Mouse (Mus musculus) small intestine, adult 2 months (tissue): Measurements from ENCODE around the gene Slc30a3. TPM values are rescaled to one million over a fixed set of nuclear protein-coding genes. Genes with fewer than 3 reads are reported as not detected.

Experiments
- H3K27ac ChIP-seq: fragments of 200-500 bp; 2 replicates; pipeline ENCODE4 v1.5.1; 2012; ENCODE audit warnings: low read depth, low read length, control low read depth, inconsistent platforms; ENCODE audit not compliant: insufficient read depth
- H3K27me3 ChIP-seq: fragments of 200-500 bp; 2 replicates; pipeline ENCODE4 v1.6.1; 2012; ENCODE audit warnings: mild to moderate bottlenecking, moderate library complexity, low read length, inconsistent platforms; ENCODE audit not compliant: control insufficient read depth, insufficient read depth
- H3K36me3 ChIP-seq: fragments of 200-500 bp; 2 replicates; pipeline ENCODE4 v1.6.1; 2012; ENCODE audit warnings: mild to moderate bottlenecking, low read length, control low read depth, inconsistent platforms; ENCODE audit not compliant: control insufficient read depth, insufficient read depth
- H3K4me1 ChIP-seq: fragments of 200-500 bp; 2 replicates; pipeline ENCODE4 v1.6.1; 2012; ENCODE audit warnings: low read length, inconsistent platforms, mixed read lengths; ENCODE audit not compliant: control insufficient read depth, insufficient read depth, insufficient read length
- H3K4me3 ChIP-seq: fragments of 200-500 bp; 2 replicates; pipeline ENCODE4 v1.5.1; 2012; ENCODE audit warnings: low read depth, mild to moderate bottlenecking, control low read depth, inconsistent platforms, low read length, moderate library complexity
- CTCF ChIP-seq: fragments of 200-500 bp; IDR thresholded peaks from 2 replicates; pipeline ENCODE4 v1.5.1; 2012; ENCODE audit warnings: low read depth, mild to moderate bottlenecking, control low read depth, inconsistent platforms, low read length, moderate library complexity, mixed read lengths; ENCODE audit not compliant: insufficient replicate concordance, insufficient read length; ENCODE audit errors: extremely low read depth
- POLR2A ChIP-seq: fragments of 200-500 bp; IDR thresholded peaks from 2 replicates; pipeline ENCODE4 v1.6.1; 2012; ENCODE audit warnings: low read depth, mild to moderate bottlenecking, control low read depth, inconsistent platforms, low read length, moderate library complexity
- WGBS: fragments of 180-500 bp; shearing (Covaris S2); methylation state at CpG from one replicate; pipeline ENCODE4 v1.1.7; 2018; 5-methylcytosine and 5-hydroxymethylcytosine counted together
- polyA plus RNA-seq: library from polyadenylated mRNA; depleted of rRNA; stranded (reverse); fragments of >200 nt; gene quantifications from 2 replicates; pipeline ENCODE4 v1.2.3, GENCODE M21; 2012; rRNA removed

Gene Slc30a3
- polyA plus RNA-seq = 0.15 and 0.17 TPM in 2 replicates

DNA sequence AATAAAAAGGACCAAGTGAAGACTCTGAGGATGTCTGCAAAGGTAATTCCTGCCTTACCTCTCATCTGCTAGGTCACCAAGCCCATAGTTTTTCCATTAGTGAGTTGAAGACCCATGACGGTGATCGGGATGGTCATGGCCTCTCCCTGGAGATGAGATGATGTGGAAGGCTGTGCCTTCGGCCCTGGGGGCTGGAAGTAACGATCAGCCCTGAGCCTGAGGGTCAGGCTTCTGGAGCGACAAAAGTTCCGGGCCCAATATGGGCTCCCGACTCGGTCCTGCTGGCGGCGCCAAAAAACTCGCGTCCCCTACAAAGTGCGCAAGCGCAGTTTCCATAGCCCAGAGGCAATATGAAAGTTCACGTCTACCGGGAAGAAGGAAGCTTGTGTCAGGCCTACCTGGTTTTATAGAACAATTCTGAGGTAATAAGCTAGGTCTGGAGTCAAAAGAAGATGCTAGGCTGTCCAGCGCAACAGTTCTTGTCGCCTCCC lies at the start of gene Slc30a3:
Gene Slc30a3 (minus strand): TSS at position 238 of the 491 bp plus-strand sequence.
- Histone ChIP-seq H3K4me1 (no peaks in the 10 kb centered on the region), H3K27me3 (no peaks in the 10 kb centered on the region; the same call in 1 of the 2 replicates), H3K36me3 (no peaks in the 10 kb centered on the region), H3K27ac (no peak within 1 kb of the TSS), H3K4me3 (no peak within 1 kb of the TSS)
- TF ChIP-seq POLR2A = no peak
- no peak for TF ChIP-seq CTCF
- 90% methylated on average over 18 of the region's 18 CpGs for WGBS

DNA sequence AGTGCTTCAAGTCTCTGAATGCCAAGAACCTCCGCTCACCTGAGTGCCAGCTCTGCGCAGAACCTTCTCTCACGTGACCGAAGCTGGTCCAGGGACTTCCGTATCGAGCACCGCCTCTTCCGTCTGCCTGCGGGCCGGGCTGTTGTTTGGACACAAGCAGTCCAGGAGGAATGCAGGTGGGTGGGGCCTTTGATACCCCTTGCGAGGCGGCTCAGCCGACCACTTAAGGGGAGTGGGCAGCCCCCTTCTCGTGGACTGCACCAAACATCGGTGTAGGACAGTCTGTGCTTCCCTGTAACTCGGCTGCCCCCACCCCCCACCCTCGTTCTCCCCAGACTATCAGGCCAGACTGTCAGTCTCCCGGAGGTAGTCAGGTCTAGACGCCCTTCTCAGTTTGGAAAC lies 46.1 kb upstream of the Slc30a3 start, which contains the start of gene Mpv17:
Gene Mpv17 (minus strand): TSS at position 100 of the 402 bp plus-strand sequence.
- peaks cover 4% of the 10 kb centered on the region; the same call in 1 of the 2 replicates for H3K4me1 ChIP-seq
- no peaks in the 10 kb centered on the region for H3K27me3 ChIP-seq
- no peak for TF ChIP-seq CTCF
- peak; percentile 84 for TF ChIP-seq POLR2A
- H3K27ac ChIP-seq = 0 out of 2 replicates have a peak within 1 kb of the TSS, but pooled peaks have one; percentile 38
- peaks cover 26% of the 10 kb centered on the region for H3K36me3 ChIP-seq
- WGBS = under 1% methylated on average over 19 of the region's 19 CpGs
- peak within 1 kb of the TSS; percentile 98 for H3K4me3 ChIP-seq

DNA sequence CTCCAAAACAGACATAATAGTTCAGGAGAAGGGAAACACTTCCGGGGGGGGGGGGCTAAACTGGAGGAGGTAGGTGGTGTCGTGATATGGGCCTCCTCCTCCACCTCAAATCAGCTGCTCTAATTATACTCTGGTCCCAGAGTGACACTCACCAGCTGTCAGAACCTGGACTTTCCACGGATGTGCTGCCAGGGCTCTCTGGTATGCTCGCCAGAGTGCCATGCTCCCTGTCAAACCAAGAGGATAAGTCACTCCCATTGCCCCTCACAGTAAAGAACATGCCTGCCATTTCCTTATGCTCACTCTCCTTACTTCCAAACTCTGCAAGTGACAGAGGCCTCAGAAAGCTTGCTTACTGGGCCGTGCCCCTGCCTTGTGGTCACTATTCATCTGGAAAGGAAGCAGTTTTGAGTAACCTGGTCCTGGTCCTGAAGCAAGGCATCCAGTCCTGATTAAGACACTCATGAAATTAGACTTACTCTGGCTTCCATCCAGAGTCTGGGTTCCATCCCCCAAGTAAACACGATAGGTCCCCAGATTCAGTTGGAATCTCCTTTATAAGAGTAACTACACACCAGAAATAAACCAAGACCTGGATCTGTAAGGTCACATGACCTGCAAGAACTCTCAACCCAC lies 45.6 kb upstream of the Slc30a3 start:
- TF ChIP-seq POLR2A = no peak
- no peak for TF ChIP-seq CTCF
- Histone ChIP-seq H3K4me3 (peak overlapping the region; percentile 98), H3K27me3 (no peaks in the 10 kb centered on the region), H3K36me3 (peaks cover 20% of the 10 kb centered on the region), H3K4me1 (peaks cover 4% of the 10 kb centered on the region; the same call in 1 of the 2 replicates), H3K27ac (0 out of 2 replicates have a peak overlapping the region, but pooled peaks have one; percentile 10)
- 15% methylated on average over 6 of the region's 6 CpGs for WGBS

DNA sequence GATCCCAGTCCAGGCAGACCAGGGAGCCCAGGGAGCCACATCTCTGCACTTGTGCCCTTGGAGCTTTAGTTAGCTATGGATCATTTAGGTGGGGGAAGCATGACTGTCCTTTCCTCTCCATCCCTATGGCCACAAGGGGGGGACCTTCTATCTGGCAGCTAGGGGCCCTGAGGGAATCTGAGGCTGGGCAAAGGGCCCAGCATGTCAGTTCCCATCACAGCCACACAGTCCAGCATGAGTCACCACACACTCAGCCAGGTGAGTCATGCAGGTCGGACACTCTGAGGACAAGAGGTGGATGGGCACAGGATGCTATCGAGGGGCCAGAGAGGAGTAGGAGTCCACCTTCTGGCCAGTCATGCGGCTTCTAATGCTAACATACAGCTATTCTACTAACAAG lies 43.7 kb upstream of the Slc30a3 start:
- WGBS = 65% methylated on average over 3 of the region's 3 CpGs
- H3K36me3 ChIP-seq = peaks cover 3% of the 10 kb centered on the region; the same call in 1 of the 2 replicates
- H3K27ac ChIP-seq = no peak overlapping the region
- TF ChIP-seq POLR2A = no peak
- TF ChIP-seq CTCF = no peak
- H3K4me1 ChIP-seq = peaks cover 4% of the 10 kb centered on the region; the same call in 1 of the 2 replicates
- H3K4me3 ChIP-seq = no peak overlapping the region
- H3K27me3 ChIP-seq = no peaks in the 10 kb centered on the region

DNA sequence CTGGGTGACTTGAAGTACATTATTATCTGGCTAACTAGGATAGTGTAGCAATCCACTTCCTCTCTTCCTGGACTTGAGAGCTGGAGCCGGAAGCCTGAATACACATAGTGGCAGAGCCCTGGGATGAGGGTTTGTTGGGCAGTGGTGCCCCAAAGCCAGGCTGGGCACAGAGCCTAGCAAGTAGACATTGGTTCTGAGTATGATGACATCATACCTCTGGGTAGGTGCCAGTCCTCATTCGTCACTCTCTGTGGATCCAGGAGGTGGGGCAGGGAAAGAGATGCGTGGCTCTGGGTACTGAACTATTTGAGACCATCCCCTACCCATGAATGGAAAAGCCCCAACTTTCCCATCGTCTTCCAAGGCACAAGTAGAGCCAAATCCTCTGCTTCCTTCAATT lies 41.7 kb upstream of the Slc30a3 start:
- TF ChIP-seq POLR2A (no peak), CTCF (no peak)
- H3K36me3 ChIP-seq = peaks cover 5% of the 10 kb centered on the region; the same call in 1 of the 2 replicates
- no peak overlapping the region for H3K27ac ChIP-seq
- 84% methylated on average over 4 of the region's 4 CpGs for WGBS
- no peak overlapping the region for H3K4me3 ChIP-seq
- H3K4me1 ChIP-seq = peaks cover 4% of the 10 kb centered on the region; the same call in 1 of the 2 replicates
- H3K27me3 ChIP-seq = no peaks in the 10 kb centered on the region

DNA sequence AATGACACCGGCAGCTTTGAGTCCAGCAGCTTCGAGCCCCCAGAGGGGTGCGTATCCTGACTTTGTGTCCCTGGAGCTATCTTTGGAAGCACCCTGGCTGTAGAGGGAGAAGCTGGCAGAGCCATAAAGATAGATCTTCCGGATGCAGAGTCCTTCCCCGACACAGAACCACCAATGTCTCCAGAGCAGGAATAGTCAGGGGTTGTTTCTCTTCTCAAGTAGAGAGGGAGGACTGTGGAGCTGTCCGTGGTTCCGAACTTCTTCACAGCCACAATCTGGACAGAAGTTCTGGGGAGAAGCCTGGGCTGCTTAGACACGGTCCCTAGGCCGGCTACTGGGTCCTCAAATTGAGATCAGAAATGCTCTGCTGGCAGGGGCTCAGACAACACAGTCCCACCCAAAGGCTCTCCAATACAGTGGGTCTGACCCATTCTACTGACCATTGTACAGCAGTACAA lies 31.0 kb upstream of the Slc30a3 start:
- WGBS = 14% methylated on average over 9 of the region's 9 CpGs
- Histone ChIP-seq H3K4me3 (no peak overlapping the region), H3K27ac (no peak overlapping the region), H3K27me3 (peaks cover 45% of the 10 kb centered on the region), H3K4me1 (0 out of 2 replicates have a peak, but pooled peaks cover 3% of the 10 kb centered on the region), H3K36me3 (peaks cover 3% of the 10 kb centered on the region; the same call in 1 of the 2 replicates)
- TF ChIP-seq CTCF = no peak
- no peak for TF ChIP-seq POLR2A

DNA sequence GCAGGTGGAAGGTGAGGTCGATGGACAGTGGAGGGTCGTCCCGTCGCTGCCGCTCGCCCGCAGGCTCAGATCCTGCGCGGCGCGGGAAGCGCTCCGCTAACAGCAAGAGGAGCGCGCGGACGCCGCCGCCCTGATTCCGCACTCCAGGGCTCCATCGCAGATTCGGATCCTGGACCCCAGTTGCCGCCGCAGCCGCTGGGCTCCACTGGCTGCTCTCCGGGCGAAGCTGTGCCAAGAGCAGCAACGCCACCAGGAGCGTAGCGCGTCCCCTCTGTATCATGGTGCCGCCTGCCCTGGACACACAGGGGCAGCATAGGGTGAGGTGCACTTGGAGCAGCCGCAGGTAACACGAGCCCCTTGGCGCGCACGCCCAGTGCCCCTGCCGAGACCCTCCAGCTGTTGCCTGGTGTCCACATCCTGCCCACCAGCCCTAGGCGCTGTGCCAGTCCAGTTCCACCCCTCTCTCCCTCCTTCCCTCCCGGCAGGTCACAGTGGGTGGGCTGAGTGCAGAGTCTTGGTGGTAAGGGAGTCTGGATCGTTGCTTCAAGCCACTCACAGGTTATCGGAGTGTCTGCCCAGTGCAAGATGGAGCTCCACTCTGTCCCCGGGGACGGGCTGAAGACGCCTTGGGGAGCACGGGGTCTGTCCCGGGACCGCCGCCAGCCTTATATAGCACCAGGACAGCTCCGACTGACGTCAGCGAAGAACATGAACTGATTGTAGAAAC lies 30.4 kb upstream of the Slc30a3 start, which contains the start of gene Ucn:
Gene Ucn (minus strand): TSS at position 589 of the 727 bp plus-strand sequence.
- WGBS = 3% methylated on average over 52 of the region's 52 CpGs
- Histone ChIP-seq H3K4me1 (0 out of 2 replicates have a peak, but pooled peaks cover 3% of the 10 kb centered on the region), H3K27ac (no peak within 1 kb of the TSS), H3K27me3 (peaks cover 45% of the 10 kb centered on the region), H3K4me3 (no peak within 1 kb of the TSS), H3K36me3 (peaks cover 2% of the 10 kb centered on the region; the same call in 1 of the 2 replicates)
- TF ChIP-seq POLR2A = no peak
- no peak for TF ChIP-seq CTCF
